Comparison of ENCODE assay signal across 12 mouse cellular contexts in the genomic region with DNA sequence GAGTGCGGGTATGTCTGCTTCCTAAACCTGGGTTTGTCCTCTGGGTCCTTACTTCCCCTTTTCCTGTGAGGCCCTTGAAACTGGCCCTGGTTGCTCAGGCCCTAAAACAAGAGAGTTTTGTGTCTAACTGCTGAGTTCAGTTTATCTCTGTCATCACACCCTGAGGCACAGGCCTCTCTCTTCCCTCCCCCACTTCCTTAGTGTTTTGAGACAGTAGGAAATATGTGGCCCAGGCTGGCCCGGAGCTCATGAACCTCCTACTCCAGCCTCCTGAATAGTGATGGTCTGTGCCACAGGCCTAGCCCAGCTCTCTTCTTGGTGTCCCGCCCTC. TPM values are rescaled to one million over a fixed set of nuclear protein-coding genes. Genes with fewer than 3 reads are reported as not detected.
A peak's percentile ranks its signal among the peaks of the same experiment; 100 is the strongest.
DNase-seq lines count a peak whose midpoint lies in the region; ATAC-seq and TF ChIP-seq lines count a peak whose summit lies in the region.
"Had no signal": no experiment of that assay in that cellular context is flagged by ENCODE, and none has a peak within 500 bp of the region (broad histone marks: within the 10 kb centered on the region; RNA-seq: fewer than 3 reads in every experiment).

No protein-coding gene starts in this region.

- no peaks in the 10 kb centered on the region for H3K9me3 ChIP-seq in lung, embryonic 14.5 days (ENCODE audit: low read depth, low read length)
- no peaks in the 10 kb centered on the region for H3K9me3 ChIP-seq in liver, embryonic 12.5 days (replicated peaks)
- H3K9me3 ChIP-seq in stomach, embryonic 16.5 days (replicated peaks; ENCODE audit: control insufficient read depth, low read length), result no peaks in the 10 kb centered on the region
- H3K9me3 ChIP-seq: neural tube, embryonic 13.5 days had no signal

- 62% methylated on average over 3 of the region's 3 CpGs for WGBS in lung, embryonic 14.5 days
- WGBS in lung, adult 2 months, result 65% methylated on average over 3 of the region's 3 CpGs
- WGBS in liver, embryonic 12.5 days (ENCODE audit: insufficient replicate concordance), result 16% methylated on average over 3 of the region's 3 CpGs
- WGBS in stomach, embryonic 16.5 days, result 64% methylated on average over 3 of the region's 3 CpGs

- ATAC-seq in lung, embryonic 14.5 days (ENCODE audit: insufficient read depth), result no peak
- peak; percentile 25 for ATAC-seq in liver, embryonic 12.5 days
- 0 out of 2 replicates have a peak, but pooled peaks have one; percentile 7 for ATAC-seq in stomach, embryonic 16.5 days (ENCODE audit: insufficient read depth, low FRiP score)
- ATAC-seq: forebrain, embryonic 14.5 days; intestine, postnatal 0 days had no signal

- no peak for TF ChIP-seq CTCF in lung, embryonic 14.5 days (IDR thresholded peaks at IDR 0.05; ENCODE audit: low read depth)
- no peak for TF ChIP-seq CTCF in lung, adult 2 months (IDR thresholded peaks at IDR 0.05; ENCODE audit: insufficient read depth, low read length)

- no peak overlapping the region for H3K9ac ChIP-seq in lung, embryonic 14.5 days
- peak overlapping the region; percentile 65 for H3K9ac ChIP-seq in liver, embryonic 12.5 days
- H3K9ac ChIP-seq in stomach, embryonic 16.5 days (ENCODE audit: low read length), result no peak overlapping the region
- H3K9ac ChIP-seq: neural tube, embryonic 13.5 days had no signal

- H3K4me3 ChIP-seq in lung, embryonic 14.5 days (ENCODE audit: low read depth, low read length), result no peak overlapping the region
- H3K4me3 ChIP-seq in lung, adult 2 months (replicated peaks; ENCODE audit: extremely low read depth, low read depth, low read length), result no peak overlapping the region
- no peak overlapping the region for H3K4me3 ChIP-seq in brown adipose tissue, adult 24 weeks (ENCODE audit: insufficient read depth, low read depth, low read length)
- H3K4me3 ChIP-seq in liver, embryonic 12.5 days, result no peak overlapping the region
- H3K4me3 ChIP-seq in stomach, embryonic 16.5 days (replicated peaks; ENCODE audit: low read length), result no peak overlapping the region
- H3K4me3 ChIP-seq: neural tube, embryonic 13.5 days had no signal

- no peaks in the 10 kb centered on the region for H3K36me3 ChIP-seq in lung, embryonic 14.5 days (ENCODE audit: insufficient read depth)
- H3K36me3 ChIP-seq in liver, embryonic 12.5 days, result peaks cover 2% of the 10 kb centered on the region; the same call in 1 of the 2 replicates
- no peaks in the 10 kb centered on the region for H3K36me3 ChIP-seq in stomach, embryonic 16.5 days (ENCODE audit: control insufficient read depth, insufficient read depth, low read length)
- H3K36me3 ChIP-seq: neural tube, embryonic 13.5 days had no signal

- H3K4me1 ChIP-seq in lung, embryonic 14.5 days (ENCODE audit: insufficient read depth), result no peaks in the 10 kb centered on the region
- no peaks in the 10 kb centered on the region for H3K4me1 ChIP-seq in lung, adult 2 months (ENCODE audit: control insufficient read depth, insufficient read depth, low read length)
- 0 out of 2 replicates have a peak, but pooled peaks cover 6% of the 10 kb centered on the region for H3K4me1 ChIP-seq in brown adipose tissue, adult 24 weeks (ENCODE audit: control insufficient read depth, insufficient read depth, insufficient read length, low read length)
- peaks cover 88% of the 10 kb centered on the region for H3K4me1 ChIP-seq in liver, embryonic 12.5 days
- H3K4me1 ChIP-seq in stomach, embryonic 16.5 days (ENCODE audit: control insufficient read depth, insufficient read depth, low read length), result no peaks in the 10 kb centered on the region; the same call in 1 of the 2 replicates

- no peak overlapping the region for H3K4me2 ChIP-seq in lung, embryonic 14.5 days
- peak overlapping the region; percentile 45 for H3K4me2 ChIP-seq in liver, embryonic 12.5 days
- H3K4me2 ChIP-seq in stomach, embryonic 16.5 days (ENCODE audit: low read depth, low read length), result no peak overlapping the region
- H3K4me2 ChIP-seq: neural tube, embryonic 13.5 days had no signal

- peak; percentile 11 for DNase-seq in lung, embryonic 14.5 days
- no peak for DNase-seq in lung, adult 2 months
- DNase-seq in cerebellum, postnatal 4 days (ENCODE audit: low spot score in 2 of 2), result no peak
- DNase-seq in thymus, adult 18-20 months, result no peak
- DNase-seq: right cerebral cortex, postnatal 25 days; thymus, postnatal 36 days had no signal

- no peaks in the 10 kb centered on the region for H3K27me3 ChIP-seq in lung, embryonic 14.5 days (ENCODE audit: insufficient read depth, low read length)
- H3K27me3 ChIP-seq in liver, embryonic 12.5 days (replicated peaks), result no peaks in the 10 kb centered on the region
- H3K27me3 ChIP-seq in stomach, embryonic 16.5 days (ENCODE audit: control insufficient read depth, insufficient read depth, low read length), result no peaks in the 10 kb centered on the region
- H3K27me3 ChIP-seq: neural tube, embryonic 13.5 days had no signal

- no peak overlapping the region for H3K27ac ChIP-seq in lung, embryonic 14.5 days (ENCODE audit: low read depth)
- peak overlapping the region; percentile 23; the same call in 1 of the 2 replicates for H3K27ac ChIP-seq in brown adipose tissue, adult 24 weeks (replicated peaks; ENCODE audit: low read depth, low read length)
- peak overlapping the region; percentile 96 for H3K27ac ChIP-seq in liver, embryonic 12.5 days
- no peak overlapping the region for H3K27ac ChIP-seq in stomach, embryonic 16.5 days (ENCODE audit: low read length)
- H3K27ac ChIP-seq: neural tube, embryonic 13.5 days had no signal

- TF ChIP-seq POLR2A in lung, adult 2 months (IDR thresholded peaks at IDR 0.05; ENCODE audit: borderline replicate concordance, extremely low read depth, low read depth, low read length), result no peak

RNA-seq across cellular contexts. Expression of a gene that starts 2.5 kb away (rescaled TPM):
- polyA plus RNA-seq in lung, embryonic 14.5 days (2014; fragmentation: Nextera tagmentation; extraction: Ambion mirVana), result 0.64 and 2.2 TPM in 2 replicates
- polyA plus RNA-seq in lung, adult 2 months (2012; rRNA removed), result 4.9 and 5.0 TPM in 2 replicates
- 0.83 and 1.9 TPM in 2 replicates for polyA plus RNA-seq in brown adipose tissue, adult 24 weeks (2012; ENCODE audit: insufficient read depth, insufficient read length, missing spikeins)
- polyA plus RNA-seq in liver, embryonic 12.5 days (2016; fragmentation: Nextera tagmentation; extraction: Ambion mirVana), result 0.60 and 1.2 TPM in 2 replicates
- polyA plus RNA-seq in stomach, embryonic 16.5 days (2015; fragmentation: Nextera tagmentation; extraction: Ambion mirVana), result 0.77 and 1.4 TPM in 2 replicates

RNA-seq across cellular contexts. Expression of a gene that starts 57.6 kb away (rescaled TPM):
- 226 and 234 TPM in 2 replicates for polyA plus RNA-seq in lung, embryonic 14.5 days (2014; fragmentation: Nextera tagmentation; extraction: Ambion mirVana)
- polyA plus RNA-seq in lung, adult 2 months (2012; rRNA removed), result 135 and 165 TPM in 2 replicates
- 48.4 and 56.3 TPM in 2 replicates for polyA plus RNA-seq in brown adipose tissue, adult 24 weeks (2012; ENCODE audit: insufficient read depth, insufficient read length, missing spikeins)
- polyA plus RNA-seq in liver, embryonic 12.5 days (2016; fragmentation: Nextera tagmentation; extraction: Ambion mirVana), result 122 and 131 TPM in 2 replicates
- 252 and 291 TPM in 2 replicates for polyA plus RNA-seq in stomach, embryonic 16.5 days (2015; fragmentation: Nextera tagmentation; extraction: Ambion mirVana)

Comparison
In these comparisons a context has a peak if more than half of its experiments do, and no peak if none do; other contexts are left out.
1. H3K27ac ChIP-seq: peak in brown adipose tissue, adult 24 weeks (single experiment) and liver, embryonic 12.5 days (single experiment); none in lung, embryonic 14.5 days (single experiment) and stomach, embryonic 16.5 days (single experiment).